Comparison of ENCODE assay signal across 24 mouse cellular contexts in genomic region chr8:80479129-80479528, GRCm38 (mm10). TPM values are rescaled to one million over a fixed set of nuclear protein-coding genes. Genes with fewer than 3 reads are reported as not detected.
"Had no signal": no experiment of that assay in that cellular context is flagged by ENCODE, and none has a peak within 500 bp of the region (broad histone marks: within the 10 kb centered on the region; RNA-seq: fewer than 3 reads in every experiment).

No protein-coding gene starts in this region.

- H3K4me2 ChIP-seq: liver, embryonic 11.5 days; midbrain, embryonic 12.5 days; midbrain, embryonic 15.5 days; neural tube, embryonic 12.5 days; neural tube, embryonic 15.5 days had no signal

- H3K4me1 ChIP-seq: midbrain, embryonic 15.5 days; neural tube, embryonic 12.5 days had no signal

- H3K27me3 ChIP-seq: midbrain, embryonic 12.5 days; midbrain, embryonic 15.5 days; neural tube, embryonic 12.5 days; neural tube, embryonic 15.5 days had no signal

- DNase-seq: kidney, adult 11 months; kidney, adult 9 months; kidney, postnatal 25 days; layer of hippocampus, adult 9-11 months; lung, adult 2 months; lung, postnatal 10 days; lung, postnatal 4 days; right cerebral cortex, adult 18-20 months; right cerebral cortex, postnatal 14 days; right cerebral cortex, postnatal 4 days; thymus, adult 2 months; thymus, postnatal 14 days; thymus, postnatal 4 days had no signal

- H3K27ac ChIP-seq: layer of hippocampus, adult 2 months; liver, embryonic 14.5 days; midbrain, embryonic 12.5 days; midbrain, embryonic 15.5 days; neural tube, embryonic 12.5 days; neural tube, embryonic 15.5 days; stomach, postnatal 0 days had no signal

- H3K9ac ChIP-seq: liver, embryonic 14.5 days; midbrain, embryonic 12.5 days; midbrain, embryonic 15.5 days; neural tube, embryonic 12.5 days; neural tube, embryonic 15.5 days had no signal

- H3K36me3 ChIP-seq: midbrain, embryonic 12.5 days; midbrain, embryonic 15.5 days; neural tube, embryonic 12.5 days; neural tube, embryonic 15.5 days had no signal

- ATAC-seq: midbrain, embryonic 15.5 days had no signal

- H3K4me3 ChIP-seq: layer of hippocampus, adult 2 months; midbrain, embryonic 12.5 days; midbrain, embryonic 15.5 days; neural tube, embryonic 12.5 days; neural tube, embryonic 15.5 days had no signal

- H3K9me3 ChIP-seq: midbrain, embryonic 12.5 days; midbrain, embryonic 15.5 days; neural tube, embryonic 12.5 days; neural tube, embryonic 15.5 days had no signal

RNA-seq across cellular contexts. Expression of gene Gypa, which starts 14.5 kb away (rescaled TPM):
- total RNA-seq: layer of hippocampus, adult 2 months; layer of hippocampus, postnatal 25 days; left cerebral cortex, postnatal 36 days had no signal
- polyA plus RNA-seq: large intestine, adult 2 months had no signal
